Mouse (Mus musculus) liver, embryonic 14.5 days (tissue): ENCODE data around the gene Elp5. TPM values are rescaled to one million over a fixed set of nuclear protein-coding genes. Genes with fewer than 3 reads are reported as not detected.

ENCODE experiments used
- ATAC-seq: fragments of 200-750 bp; cut with Nextera tagmentation; 2 replicates; pipeline ENCODE4 v1.8.0; 2017; ENCODE audit warnings: moderate number of reproducible peaks, mild to moderate bottlenecking, moderate library complexity; ENCODE audit not compliant: insufficient read depth
- DNase-seq, 3 experiments: peaks; one replicate each; pipeline ENCODE4 v3.0.0-alpha.2; 2012 to 2013; ENCODE audit warnings: low read depth in 3 of 3, low spot score in 3 of 3
- H3K27ac ChIP-seq: fragments of 300-500 bp; sonication (generic); 2 replicates; pipeline ENCODE4 v1.5.1; 2014; ENCODE audit warnings: moderate library complexity, mild to moderate bottlenecking, control low read depth, inconsistent platforms
- H3K27me3 ChIP-seq: fragments of 300-500 bp; sonication (generic); 2 replicates; pipeline ENCODE4 v1.6.1; 2014; ENCODE audit warnings: mild to moderate bottlenecking, low read length, moderate library complexity; ENCODE audit not compliant: control insufficient read depth, insufficient read depth
- H3K36me3 ChIP-seq: fragments of 300-500 bp; sonication (generic); replicated peaks from 2 replicates; pipeline ENCODE4 v1.6.1; 2014; ENCODE audit warnings: low read depth; ENCODE audit not compliant: control insufficient read depth, insufficient read depth
- H3K4me1 ChIP-seq, 2 experiments: fragments of 200-500 bp in 1 of 2; fragments of 300-500 bp in 1 of 2; sonication (generic) in 1 of 2; replicated peaks; 2 replicates each; pipeline ENCODE4 v1.6.1; 2012 to 2014; ENCODE audit warnings: antibody characterized with exemption in 1 of 2, inconsistent platforms in 1 of 2, low read length in 1 of 2; ENCODE audit not compliant: control insufficient read depth in 2 of 2, insufficient read depth in 2 of 2
- H3K4me2 ChIP-seq: fragments of 300-500 bp; sonication (generic); 2 replicates; pipeline ENCODE4 v1.6.1; 2014; ENCODE audit warnings: low read depth, mild to moderate bottlenecking, control low read depth, moderate library complexity
- H3K4me3 ChIP-seq, 2 experiments: fragments of 200-500 bp in 1 of 2; fragments of 300-500 bp in 1 of 2; sonication (generic) in 1 of 2; 2 replicates each; pipeline ENCODE4 v1.5.1; 2012 to 2014; ENCODE audit warnings: low read depth in 2 of 2, low read length in 2 of 2, mild to moderate bottlenecking in 2 of 2, control low read depth in 1 of 2, inconsistent platforms in 1 of 2, moderate library complexity in 1 of 2; ENCODE audit not compliant: insufficient read depth in 1 of 2
- H3K9ac ChIP-seq: fragments of 300-500 bp; sonication (generic); replicated peaks from 2 replicates; pipeline ENCODE4 v1.6.1; 2014; ENCODE audit warnings: mild to moderate bottlenecking, control low read depth, moderate library complexity
- H3K9me3 ChIP-seq: fragments of 300-500 bp; sonication (generic); 2 replicates; pipeline ENCODE4 v1.6.1; 2016; ENCODE audit warnings: low read length, mixed read lengths; ENCODE audit not compliant: control insufficient read depth
- CTCF ChIP-seq: IDR thresholded peaks from 2 replicates; pipeline ENCODE4 v1.5.1; 2016; ENCODE audit warnings: antibody characterized with exemption, low read depth, control low read depth
- EP300 ChIP-seq: IDR thresholded peaks from 2 replicates; pipeline ENCODE4 v1.6.1; 2016; ENCODE audit warnings: antibody characterized with exemption, low read depth
- WGBS: fragments of 180-500 bp; shearing (Covaris S2); extraction: QIAGEN DNeasy Blood & Tissue Kit; methylation state at CpG from one replicate; pipeline ENCODE4 v1.1.7; 2014; ENCODE audit not compliant: insufficient replicate concordance; 5-methylcytosine and 5-hydroxymethylcytosine counted together
- polyA plus RNA-seq, 2 experiments: library from polyadenylated mRNA; depleted of rRNA in 1 of 2; stranded (reverse) in 1 of 2; unstranded in 1 of 2; fragments of >200 nt; fragmentation: Nextera tagmentation in 1 of 2; extraction: Ambion mirVana in 1 of 2; gene quantifications; 2 replicates each; pipeline versions ENCODE4 v1.2.1 to v1.2.3; 2012 to 2014

The Elp5 gene
- polyA plus RNA-seq, 2 experiments, result 44.0 to 70.2 TPM

- DNase-seq (no peak), ATAC-seq (no peak)
- Histone ChIP-seq H3K4me2 (no peak overlapping the region), H3K27me3 (peaks cover 53% of the 10 kb centered on the region), H3K36me3 (no peaks in the 10 kb centered on the region; the same call in 1 of the 2 replicates), H3K9ac (no peak overlapping the region), H3K27ac (no peak overlapping the region), H3K9me3 (no peaks in the 10 kb centered on the region), H3K4me1 (peaks cover 10 to 12% of the 10 kb centered on the region in 2 experiments), H3K4me3 (no peak overlapping the region)
- no peak for TF ChIP-seq EP300
- TF ChIP-seq CTCF, result no peak
- 36% methylated on average over 9 of the region's 9 CpGs for WGBS
These were observed 43.8 kb downstream of the Elp5 start for GRCm38 (mm10) chr11:69938401-69938979.

DNA sequence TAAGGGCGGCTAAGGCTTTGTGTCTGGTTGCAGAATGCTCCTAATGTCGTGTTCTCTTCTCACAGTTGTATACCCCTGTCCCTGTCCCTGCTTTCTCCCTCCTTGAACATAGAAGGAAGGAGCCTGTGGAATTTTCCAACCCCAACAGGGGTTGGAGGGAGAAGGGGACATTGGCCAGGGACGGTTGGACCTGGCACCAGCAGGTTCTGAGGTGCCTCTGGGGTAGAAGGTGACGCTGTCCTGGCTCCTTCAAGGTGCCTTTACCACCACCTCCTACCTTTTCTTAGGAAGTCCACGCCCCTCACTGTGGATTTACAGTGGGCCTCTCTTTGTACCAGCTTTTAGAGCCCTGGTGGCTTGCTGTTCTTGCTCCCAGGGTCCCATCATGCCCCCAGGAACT lies 44.5 kb downstream of the Elp5 start:
- Histone ChIP-seq H3K9me3 (no peaks in the 10 kb centered on the region), H3K4me2 (no peak overlapping the region), H3K27ac (no peak overlapping the region), H3K36me3 (no peaks in the 10 kb centered on the region; the same call in 1 of the 2 replicates), H3K9ac (no peak overlapping the region), H3K4me1 (peaks cover 10 to 12% of the 10 kb centered on the region in 2 experiments), H3K4me3 (no peak overlapping the region), H3K27me3 (peaks cover 53% of the 10 kb centered on the region)
- ATAC-seq, result no peak
- TF ChIP-seq CTCF, result no peak
- no peak for TF ChIP-seq EP300
- 57% methylated on average over 5 of the region's 5 CpGs for WGBS
- no peak for DNase-seq

GRCm38 (mm10) chr11:69937385-69937784 lies 44.9 kb downstream of the Elp5 start:
- H3K4me2 ChIP-seq, result no peak overlapping the region
- no peaks in the 10 kb centered on the region for H3K36me3 ChIP-seq
- no peak for ATAC-seq
- peaks cover 53% of the 10 kb centered on the region for H3K27me3 ChIP-seq
- H3K4me3 ChIP-seq, result no peak overlapping the region
- WGBS, result 33% methylated on average over 4 of the region's 4 CpGs
- H3K9me3 ChIP-seq, result no peaks in the 10 kb centered on the region
- peaks cover 10 to 12% of the 10 kb centered on the region in 2 experiments for H3K4me1 ChIP-seq
- no peak overlapping the region for H3K27ac ChIP-seq
- DNase-seq, result no peak
- no peak overlapping the region for H3K9ac ChIP-seq
- no peak for TF ChIP-seq EP300
- no peak for TF ChIP-seq CTCF

DNA sequence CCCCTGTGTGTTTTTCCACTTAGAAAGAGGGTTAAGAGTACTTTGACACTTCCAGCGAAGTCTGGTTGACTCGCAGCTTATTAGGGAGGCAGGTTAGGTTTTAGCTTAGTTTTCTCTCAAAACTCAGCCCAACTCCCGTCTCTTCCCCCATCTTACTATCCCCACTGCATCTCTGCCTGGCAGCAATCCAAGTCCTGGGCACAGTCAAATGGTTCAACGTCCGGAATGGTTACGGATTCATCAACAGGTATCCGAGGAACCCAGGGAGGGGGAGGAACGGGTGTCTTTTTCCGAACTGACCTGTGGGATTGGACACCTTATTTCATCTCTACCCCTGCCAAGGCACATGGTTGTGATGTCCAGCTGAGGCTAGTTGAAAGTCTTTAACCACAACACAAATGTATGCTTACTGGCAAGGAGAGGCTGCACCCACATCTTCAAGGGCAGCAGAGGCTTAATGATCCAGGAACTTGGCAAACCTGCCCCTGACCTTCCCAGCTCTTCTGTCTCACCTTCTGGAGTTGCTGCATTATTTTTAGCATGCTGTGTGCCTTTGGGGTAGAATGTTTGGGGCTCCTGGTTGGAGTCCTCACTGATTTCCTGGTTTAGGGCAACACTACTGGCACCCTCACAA lies 45.5 kb downstream of the Elp5 start:
- Histone ChIP-seq H3K4me1 (peaks cover 10 to 12% of the 10 kb centered on the region in 2 experiments), H3K36me3 (no peaks in the 10 kb centered on the region), H3K4me2 (no peak overlapping the region), H3K27ac (no peak overlapping the region), H3K27me3 (peaks cover 53% of the 10 kb centered on the region), H3K4me3 (no peak overlapping the region), H3K9me3 (no peaks in the 10 kb centered on the region), H3K9ac (no peak overlapping the region)
- no peak for DNase-seq
- TF ChIP-seq CTCF (no peak), EP300 (no peak)
- ATAC-seq, result no peak
- 51% methylated on average over 9 of the region's 9 CpGs for WGBS

DNA sequence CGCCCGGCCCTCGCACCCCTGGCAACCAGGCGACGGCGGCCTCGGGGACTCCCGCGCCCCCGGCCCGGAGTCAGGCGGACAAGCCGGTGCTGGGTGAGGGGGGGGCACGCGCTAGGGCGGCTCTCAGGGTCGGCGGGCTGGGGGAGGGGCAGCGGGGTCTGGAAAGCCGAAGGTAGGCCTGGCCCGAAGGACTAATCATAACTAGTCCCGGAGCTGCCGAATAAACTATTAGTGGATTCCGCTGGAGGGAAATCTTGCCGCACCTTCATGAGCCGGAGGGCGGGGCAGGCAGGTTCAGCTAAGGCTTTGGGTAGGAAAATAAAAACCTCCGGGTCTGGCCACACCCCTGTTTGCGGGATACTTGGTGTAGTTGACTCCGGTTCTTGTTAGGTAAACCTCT lies 46.2 kb downstream of the Elp5 start:
- 5% methylated on average over 30 of the region's 30 CpGs for WGBS
- peak overlapping the region; percentile 73 for H3K4me2 ChIP-seq
- H3K27me3 ChIP-seq, result peaks cover 53% of the 10 kb centered on the region
- no peaks in the 10 kb centered on the region for H3K9me3 ChIP-seq
- H3K36me3 ChIP-seq, result no peaks in the 10 kb centered on the region
- DNase-seq (no peak), ATAC-seq (no peak)
- H3K4me1 ChIP-seq, result peaks cover 10 to 12% of the 10 kb centered on the region in 2 experiments
- no peak overlapping the region for H3K9ac ChIP-seq
- H3K4me3 ChIP-seq, result peak overlapping the region in 1 of 2 experiments; percentile 53; a peak in 2 of 4 replicates
- no peak overlapping the region for H3K27ac ChIP-seq
- no peak for TF ChIP-seq CTCF
- TF ChIP-seq EP300, result no peak
